Mouse (Mus musculus) right cerebral cortex, adult 2 months (tissue): ENCODE results near the gene Olfr825.
"Not testable (repeated sequence)": the region's sequence is repeated elsewhere in the genome, so short reads cannot be mapped to it uniquely, and the experiment has no call there.

Source experiments
- DNase-seq, 2 experiments: peaks; one replicate each; pipeline ENCODE4 v3.0.0; 2021 to 2022; ENCODE audit warnings: low spot score in 2 of 2

Olfr825 gene

DNA sequence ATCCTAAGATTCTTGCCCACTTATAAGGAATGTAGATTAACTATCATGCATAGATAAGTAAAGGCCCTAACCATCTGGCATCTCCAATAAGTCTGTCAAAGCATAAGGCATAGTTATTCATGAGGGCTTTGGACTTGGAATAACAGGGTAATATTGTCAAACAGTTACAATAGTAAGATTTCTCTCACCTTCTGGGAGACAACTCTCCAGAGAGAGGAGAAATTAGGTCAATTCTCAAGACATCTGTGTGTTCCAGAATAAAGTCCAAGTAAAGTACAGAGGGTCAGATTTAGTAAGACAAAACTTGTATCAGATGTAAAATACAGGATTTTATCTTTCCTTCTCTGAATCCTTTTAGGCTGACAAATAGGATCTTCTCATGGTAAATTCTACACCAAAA lies at the start of gene Olfr825:
Gene Olfr825, minus strand, starts transcription at position 101 of the 400 bp plus-strand sequence.
- DNase-seq = no peak

DNA sequence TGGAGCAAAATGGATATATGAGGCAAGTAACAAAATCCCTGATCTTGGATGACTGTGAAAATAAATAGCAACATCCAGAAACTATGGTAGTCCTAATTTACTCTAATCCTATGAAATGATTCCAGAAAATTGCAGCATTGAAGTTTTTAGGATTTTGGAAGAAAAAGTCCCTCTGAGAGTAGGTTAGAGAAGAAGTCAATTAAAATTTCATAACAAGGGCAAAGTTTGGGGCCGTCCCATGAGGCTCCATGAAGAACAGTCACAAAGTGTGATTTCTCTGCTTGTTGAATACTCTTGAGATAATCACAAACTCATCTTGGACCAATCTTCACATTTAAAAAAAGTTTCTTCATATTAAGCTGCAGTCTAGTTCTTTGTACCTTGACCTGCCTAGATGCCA lies 47.7 kb upstream of the Olfr825 start, which contains the start of gene Olfr827:
Gene Olfr827, minus strand, starts transcription at position 101 of the 400 bp plus-strand sequence.
- DNase-seq = no peak

GRCm38 (mm10) chr10:130184086-130184485 lies 17.5 kb upstream of the Olfr825 start, which contains the start of gene Olfr826:
Gene Olfr826, minus strand, starts transcription at chr10:130184186.
- no peak for DNase-seq

- DNase-seq = no peak
These were observed 1.4 kb downstream of the Olfr825 start for GRCm38 (mm10) chr10:130165196-130165595.

DNA sequence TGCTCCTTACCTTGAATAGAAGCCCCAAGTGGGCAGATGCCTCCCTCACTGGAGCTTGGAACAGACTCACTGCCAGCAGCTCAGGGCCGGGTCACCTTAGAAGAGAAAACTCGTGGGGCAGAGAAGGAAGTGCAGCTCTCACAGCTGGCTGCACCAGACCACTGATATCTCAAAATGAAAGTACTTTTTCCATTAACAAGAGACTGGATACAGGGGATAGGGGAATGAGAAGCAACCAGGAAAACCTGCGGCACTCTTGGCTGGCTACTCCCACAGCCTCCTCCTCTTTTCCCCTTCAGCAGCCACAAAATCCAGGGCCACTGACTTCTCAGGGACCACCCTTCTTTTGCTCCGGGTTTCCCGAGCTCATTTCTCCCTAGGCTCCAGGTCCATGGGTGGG lies 22.4 kb downstream of the Olfr825 start:
- DNase-seq = no peak

DNA sequence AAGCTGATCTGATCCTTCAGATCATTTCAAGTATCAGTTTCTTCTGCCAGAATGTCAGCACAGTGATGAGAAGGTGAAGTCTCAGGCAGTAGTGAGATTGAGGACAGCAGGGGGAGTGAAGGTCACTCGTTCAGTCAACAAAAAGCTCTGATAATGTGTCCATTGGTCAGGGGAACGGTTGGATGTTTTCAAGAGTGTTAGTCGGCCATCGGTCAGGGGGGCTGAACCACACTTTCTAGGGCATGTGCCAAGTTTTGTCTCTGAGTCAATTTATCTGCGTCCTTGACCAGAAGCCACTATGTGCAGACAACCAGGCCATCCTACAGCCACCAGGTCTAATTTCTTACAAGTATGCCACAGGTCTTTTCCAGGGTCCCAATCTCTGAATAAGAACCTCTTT lies 24.1 kb downstream of the Olfr825 start:
- not testable (repeated sequence) for DNase-seq

DNA sequence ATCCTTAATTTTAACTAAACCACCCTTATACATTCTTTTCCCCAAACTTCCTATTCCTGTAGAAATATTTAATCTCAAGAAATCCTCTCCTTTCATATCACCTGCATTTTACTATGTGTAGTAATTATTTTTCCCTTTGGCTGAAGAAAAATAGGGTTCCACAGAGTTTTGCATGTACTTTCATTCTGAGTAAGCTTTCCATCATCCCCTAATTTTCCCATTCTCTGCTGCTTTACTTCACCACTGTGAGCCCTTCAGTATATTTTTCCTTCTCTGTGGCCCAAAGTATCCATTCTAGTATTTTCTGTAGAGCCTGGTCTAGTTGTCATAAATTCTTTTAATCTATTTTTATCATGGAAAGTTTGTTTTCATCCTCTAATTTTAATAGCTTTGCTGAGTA lies 31.8 kb downstream of the Olfr825 start:
- DNase-seq = no peak

DNA sequence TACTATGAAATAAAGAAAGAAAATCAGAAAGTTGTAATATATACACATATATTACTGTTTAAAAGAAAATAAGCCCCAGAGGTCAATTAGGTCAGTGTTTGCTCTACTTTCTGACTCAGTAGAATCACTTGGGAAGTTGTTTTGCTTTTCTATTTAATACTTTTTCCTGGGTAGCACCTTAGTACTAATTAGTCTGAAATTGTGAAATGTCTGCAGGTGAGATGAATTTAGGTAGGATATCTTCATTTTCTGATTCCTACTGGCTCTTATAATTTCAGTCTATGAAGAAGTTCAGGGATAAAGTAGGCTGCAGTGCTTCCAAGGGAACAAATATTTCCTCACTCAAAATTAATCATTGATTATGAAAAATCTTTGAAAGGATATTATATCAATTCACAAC lies 36.7 kb downstream of the Olfr825 start, which contains the start of gene Olfr824:
Gene Olfr824, minus strand, starts transcription at position 101 of the 400 bp plus-strand sequence.
- DNase-seq = not testable (repeated sequence)

DNA sequence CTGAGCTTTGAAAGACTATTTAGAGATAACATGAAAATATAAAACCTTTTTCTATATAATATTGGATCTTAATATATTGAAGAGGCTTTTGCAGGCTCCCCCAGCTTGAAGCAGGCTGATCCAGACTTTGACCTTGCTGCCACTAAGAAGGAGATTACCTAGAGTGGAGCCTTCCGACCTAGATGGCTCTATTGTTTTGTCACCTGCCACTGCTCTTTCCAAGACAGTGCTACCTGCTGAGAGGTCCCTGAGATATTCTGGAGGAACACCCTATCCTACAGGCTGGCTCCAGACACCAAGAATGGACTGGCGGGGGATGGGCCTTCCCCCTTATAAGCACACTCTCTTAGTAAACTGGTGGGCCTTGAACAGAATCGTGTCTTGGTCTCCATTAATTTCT lies 50.5 kb downstream of the Olfr825 start:
- not testable (repeated sequence) for DNase-seq

DNA sequence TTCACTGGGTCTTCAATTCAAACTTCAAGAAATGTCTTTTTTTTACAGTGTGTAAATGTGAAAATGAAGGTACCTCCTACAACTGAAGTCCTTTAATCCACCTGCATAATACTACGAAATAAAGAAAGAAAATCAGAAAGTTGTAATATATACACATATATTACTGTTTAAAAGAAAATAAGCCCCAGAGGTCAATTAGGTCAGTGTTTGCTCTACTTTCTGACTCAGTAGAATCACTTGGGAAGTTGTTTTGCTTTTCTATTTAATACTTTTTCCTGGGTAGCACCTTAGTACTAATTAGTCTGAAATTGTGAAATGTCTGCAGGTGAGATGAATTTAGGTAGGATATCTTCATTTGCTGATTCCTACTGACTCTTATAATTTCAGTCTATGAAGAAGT lies 51.3 kb downstream of the Olfr825 start, which contains the start of gene Olfr823:
Gene Olfr823, minus strand, starts transcription at position 101 of the 400 bp plus-strand sequence.
- not testable (repeated sequence) for DNase-seq
